Mouse (Mus musculus): ENCODE measurements at regions not wholly inside any gene's neighbourhood (a gene's known extent, or its start where the extent isn't known, plus 50 kb on each side); places are given as distances from the start of the nearest gene placed in this dataset.

GRCm38 (mm10) chr6:126362331-126362730 is 172.9 kb downstream of the Kcna5 start:
- no peak for DNase-seq (ENCODE audit: extremely low spot score, low spot score)

DNA sequence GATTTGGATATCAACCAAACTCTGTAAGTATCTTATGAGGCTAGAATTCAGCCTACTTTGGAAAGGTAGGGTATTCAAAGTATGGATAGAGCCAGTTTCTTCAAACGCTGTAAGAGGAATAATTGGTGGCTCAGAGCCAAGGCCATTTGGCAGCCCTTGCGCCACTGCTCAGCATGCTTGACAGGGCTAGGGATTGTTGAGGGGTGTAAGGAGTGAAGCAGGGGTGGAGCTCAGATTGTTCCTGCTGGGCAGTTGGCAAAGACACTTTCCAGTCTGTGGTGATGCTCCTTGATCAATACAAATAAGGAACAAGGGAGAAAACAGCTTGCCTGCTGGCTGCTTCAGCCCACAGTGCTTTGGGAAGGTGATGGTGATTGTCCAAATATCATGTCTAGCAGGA is 181.9 kb downstream of the Kcna5 start:
- DNase-seq (ENCODE audit: extremely low spot score, low spot score), result no peak

- no peak for DNase-seq (ENCODE audit: extremely low spot score, low spot score)
Measured at GRCm38 (mm10) chr6:126350476-126350875, 183.8 kb upstream of the Ntf3 start.

DNA sequence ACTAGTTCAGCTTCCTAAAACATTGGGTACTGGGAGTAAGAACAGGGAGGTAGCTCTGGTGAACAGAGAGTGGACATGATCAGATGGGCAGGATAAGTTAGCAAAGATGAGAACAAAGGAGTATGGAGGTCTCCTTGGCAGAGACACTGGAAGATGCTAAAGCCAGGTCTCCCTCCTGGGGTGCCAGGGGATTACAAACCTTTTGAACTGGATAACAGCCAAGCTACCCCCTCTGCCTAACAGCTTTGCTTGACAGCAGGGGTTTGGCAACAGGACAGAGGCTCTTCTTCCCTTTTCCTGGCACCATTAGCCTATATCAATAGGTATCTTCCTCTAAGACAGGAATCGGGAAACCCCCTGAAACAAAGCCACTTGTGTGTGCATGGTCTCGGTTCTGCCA is 183.2 kb upstream of the Ntf3 start:
- DNase-seq (ENCODE audit: extremely low spot score, low spot score), result no peak

DNA sequence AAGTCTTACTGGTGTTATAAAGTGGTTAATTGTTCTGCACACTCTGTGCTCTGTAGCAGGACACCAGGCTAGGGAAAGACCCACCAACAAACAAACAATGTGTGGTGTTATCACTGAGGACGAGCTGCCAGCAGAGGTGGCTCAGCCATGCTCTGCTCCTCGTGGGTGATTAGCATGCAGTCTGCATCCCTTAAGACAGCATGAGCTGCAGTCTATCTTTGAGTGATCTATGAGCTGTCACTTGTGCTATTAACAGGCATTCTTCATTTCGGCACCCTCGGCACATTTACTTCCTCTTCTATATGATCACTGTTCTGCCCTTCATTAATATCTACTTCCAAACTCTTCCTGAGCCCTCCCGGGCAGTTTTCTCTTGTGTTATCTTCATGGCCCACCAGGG is 178.5 kb upstream of the Ntf3 start:
- DNase-seq (ENCODE audit: extremely low spot score, low spot score), result no peak

DNA sequence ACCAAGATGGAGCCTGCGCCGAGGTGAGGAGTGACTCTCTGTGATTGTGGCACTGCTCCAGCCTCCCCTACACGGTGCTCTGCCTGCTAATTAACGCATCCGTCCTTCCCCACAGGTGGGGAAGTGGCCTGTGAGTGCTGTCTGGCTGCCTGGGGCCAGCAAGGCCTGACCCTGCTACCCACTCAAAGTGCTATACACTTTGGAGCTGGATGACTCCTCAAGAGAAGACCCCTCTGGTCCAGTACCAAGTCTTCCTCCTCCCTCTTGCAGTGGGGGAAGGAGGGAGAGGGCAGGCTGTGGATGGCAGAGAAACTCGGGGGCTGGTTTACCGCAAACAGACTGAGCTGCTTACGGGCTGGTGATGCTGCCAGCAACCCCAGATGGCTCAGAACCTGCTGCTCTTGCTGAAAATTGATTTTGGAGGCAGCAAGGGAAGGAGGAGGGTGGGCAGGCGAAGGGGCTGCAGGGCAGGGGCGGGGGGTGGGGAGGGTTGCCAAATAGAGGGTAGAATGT is 173.4 kb upstream of the Ntf3 start:
- DNase-seq (ENCODE audit: extremely low spot score, low spot score), result no peak

DNA sequence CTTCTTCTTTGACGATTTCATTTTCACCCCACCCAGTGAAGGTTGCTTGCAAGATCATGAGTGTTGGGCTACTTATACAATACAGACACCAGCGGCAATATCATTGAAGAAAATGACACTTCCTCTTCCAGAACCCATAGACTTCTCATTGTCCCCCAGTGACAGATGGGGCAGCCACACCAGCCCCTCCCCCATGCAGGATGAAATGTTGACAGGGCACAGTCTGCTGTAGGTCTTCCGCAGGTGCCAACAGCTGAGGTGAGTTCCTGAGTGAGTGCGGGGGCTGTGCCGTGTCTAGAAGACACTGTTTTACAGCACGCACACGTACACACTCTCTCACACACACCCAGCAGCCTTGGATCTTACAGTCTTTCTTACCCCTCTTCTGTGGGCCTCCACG is 171.0 kb upstream of the Ntf3 start:
- no peak for DNase-seq (ENCODE audit: extremely low spot score, low spot score)

GRCm38 (mm10) chr6:126334258-126334657 is 167.5 kb upstream of the Ntf3 start:
- no peak for DNase-seq (ENCODE audit: extremely low spot score, low spot score)

- no peak for DNase-seq (ENCODE audit: extremely low spot score, low spot score)
Measured at GRCm38 (mm10) chr6:126327187-126327586, 160.5 kb upstream of the Ntf3 start.

- DNase-seq (ENCODE audit: extremely low spot score, low spot score), result no peak
Measured at GRCm38 (mm10) chr6:126318523-126318922, 151.8 kb upstream of the Ntf3 start.

- DNase-seq (ENCODE audit: extremely low spot score, low spot score), result no peak
Measured at GRCm38 (mm10) chr6:126310786-126311480, 144.2 kb upstream of the Ntf3 start.

DNA sequence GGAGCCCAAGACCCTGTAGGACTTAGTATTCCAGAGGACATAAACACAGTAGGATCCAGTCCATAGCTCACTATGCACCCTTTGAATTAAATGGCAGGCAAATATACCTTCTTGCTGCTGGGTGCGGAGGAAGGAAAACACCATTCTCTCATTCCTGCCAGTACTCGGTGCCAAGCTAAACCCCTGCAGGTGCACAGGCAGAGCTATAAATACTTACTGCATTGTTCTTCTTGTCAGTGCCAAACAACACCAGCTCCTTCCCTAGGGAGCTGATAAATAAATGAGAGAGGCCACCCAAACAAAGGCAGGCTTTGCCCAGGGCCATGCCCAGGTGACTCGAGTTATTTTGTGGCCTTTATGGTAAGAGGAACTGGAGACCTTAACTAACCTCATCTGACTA is 136.4 kb upstream of the Ntf3 start:
- DNase-seq (ENCODE audit: extremely low spot score, low spot score), result no peak

DNA sequence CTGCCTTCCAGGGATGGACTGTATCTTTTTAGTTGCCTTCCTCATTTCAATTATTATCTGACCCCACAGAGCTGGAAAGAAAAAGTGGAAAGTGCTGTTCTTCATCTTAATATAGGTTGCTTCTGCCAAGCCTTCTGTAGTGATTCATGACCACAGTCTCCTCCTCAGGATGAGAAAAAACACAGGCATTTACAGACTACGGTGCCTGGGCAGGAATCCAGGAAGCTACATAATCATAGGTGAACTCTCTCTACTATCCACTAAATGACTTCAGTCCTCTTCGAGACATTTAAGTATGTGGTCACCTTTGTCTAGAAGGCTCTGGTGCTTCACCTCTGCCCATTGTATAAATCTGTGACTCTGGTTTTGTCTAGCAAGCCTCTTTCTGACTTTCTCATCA is 124.9 kb upstream of the Ntf3 start:
- no peak for DNase-seq (ENCODE audit: extremely low spot score, low spot score)

- no peak for DNase-seq (ENCODE audit: extremely low spot score, low spot score)
Measured at GRCm38 (mm10) chr6:126287166-126287565, 120.5 kb upstream of the Ntf3 start.

- DNase-seq (ENCODE audit: extremely low spot score, low spot score), result no peak
Measured at GRCm38 (mm10) chr6:126286201-126286600, 119.5 kb upstream of the Ntf3 start.

GRCm38 (mm10) chr6:126284409-126284808 is 117.7 kb upstream of the Ntf3 start:
- DNase-seq (ENCODE audit: extremely low spot score, low spot score), result no peak

DNA sequence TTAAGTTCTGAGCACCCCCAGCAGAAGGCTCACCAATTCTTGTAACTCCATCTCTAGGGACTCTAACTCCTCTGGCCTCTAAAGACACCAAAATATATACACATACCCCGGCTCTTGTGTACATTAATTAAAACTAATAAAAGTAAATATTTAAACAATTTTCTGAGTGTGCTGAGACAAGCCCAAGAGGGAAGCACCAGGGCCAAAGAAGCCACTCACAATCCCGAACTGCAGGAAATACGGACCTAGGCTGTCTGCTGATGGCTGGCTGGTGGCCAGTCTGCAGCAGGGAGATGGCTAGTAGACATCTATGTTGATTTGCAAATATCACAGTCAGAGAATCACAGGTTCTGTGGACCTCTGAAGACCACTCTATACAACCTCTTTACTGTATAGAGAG is 113.6 kb upstream of the Ntf3 start:
- DNase-seq (ENCODE audit: extremely low spot score, low spot score), result no peak

DNA sequence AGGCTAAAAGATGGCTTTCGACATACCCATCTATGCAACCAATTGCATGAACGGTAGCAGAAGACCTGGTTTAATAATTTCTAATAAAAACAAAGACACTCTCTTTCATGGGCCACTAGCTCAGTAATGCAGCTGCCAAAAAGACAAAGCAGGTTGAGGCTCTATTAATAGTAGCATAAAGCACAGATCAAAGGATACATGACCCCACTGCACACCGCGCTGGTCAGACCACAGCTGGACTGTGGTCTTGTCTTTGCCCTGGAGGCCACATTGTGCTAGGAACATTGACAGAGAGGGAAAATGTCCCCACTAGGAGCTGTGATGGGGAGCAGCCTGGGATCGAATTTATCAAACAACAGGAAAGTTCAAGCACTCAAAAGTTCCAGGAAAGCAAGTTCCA is 79.3 kb upstream of the Ntf3 start:
- no peak for DNase-seq (ENCODE audit: extremely low spot score, low spot score)

GRCm38 (mm10) chr6:126245431-126245830 is 78.7 kb upstream of the Ntf3 start:
- no peak for DNase-seq (ENCODE audit: extremely low spot score, low spot score)

GRCm38 (mm10) chr6:126242299-126242698 is 75.6 kb upstream of the Ntf3 start:
- DNase-seq (ENCODE audit: extremely low spot score, low spot score), result no peak

GRCm38 (mm10) chr6:126240256-126240655 is 73.5 kb upstream of the Ntf3 start:
- no peak for DNase-seq (ENCODE audit: extremely low spot score, low spot score)
